Mouse (Mus musculus) left cerebral cortex, adult 8-10 months (tissue): ENCODE measurements around the gene 4930449I24Rik. TPM values are rescaled to one million over a fixed set of nuclear protein-coding genes. Genes with fewer than 3 reads are reported as not detected.
"Not testable (repeated sequence)": the region's sequence is repeated elsewhere in the genome, so short reads cannot be mapped to it uniquely, and the experiment has no call there.

ENCODE experiments used
- DNase-seq, 2 experiments: peaks; one replicate each; pipeline ENCODE4 v3.0.0; 2022; ENCODE audit warnings: low spot score in 2 of 2
- total RNA-seq, 4 experiments: library from RNA; stranded (reverse); gene quantifications; 2 replicates each; pipeline ENCODE4 v1.2.4; 2022

The 4930449I24Rik gene
- not detected for total RNA-seq

GRCm38 (mm10) chr5:146502099-146502498 is at the start of gene 4930449I24Rik:
Gene 4930449I24Rik, plus strand, starts transcription at chr5:146502399.
- not testable (repeated sequence) for DNase-seq

- peak in 1 of 2 experiments; percentile 62 for DNase-seq
These were observed 48.6 kb upstream of the 4930449I24Rik start for GRCm38 (mm10) chr5:146453556-146453955.

GRCm38 (mm10) chr5:146461612-146462011 is 40.6 kb upstream of the 4930449I24Rik start:
- no peak for DNase-seq

- no peak for DNase-seq
These were observed 35.5 kb upstream of the 4930449I24Rik start for GRCm38 (mm10) chr5:146466663-146467062.

GRCm38 (mm10) chr5:146468311-146468710 is 33.9 kb upstream of the 4930449I24Rik start:
- no peak for DNase-seq

- no peak for DNase-seq
These were observed 31.4 kb upstream of the 4930449I24Rik start for GRCm38 (mm10) chr5:146470821-146471220.

- DNase-seq = no peak
These were observed 30.9 kb upstream of the 4930449I24Rik start for GRCm38 (mm10) chr5:146471311-146471710.

GRCm38 (mm10) chr5:146471821-146472220 is 30.4 kb upstream of the 4930449I24Rik start:
- DNase-seq = no peak

- DNase-seq = peak in 1 of 2 experiments; percentile 34
These were observed 22.6 kb upstream of the 4930449I24Rik start for GRCm38 (mm10) chr5:146479564-146479963.

GRCm38 (mm10) chr5:146481665-146482064 is 20.5 kb upstream of the 4930449I24Rik start, which contains the start of gene Gm6408:
Gene Gm6408, plus strand, starts transcription at chr5:146481965.
- DNase-seq = not testable (repeated sequence)

GRCm38 (mm10) chr5:146488959-146489358 is 13.2 kb upstream of the 4930449I24Rik start:
- DNase-seq = peak in 1 of 2 experiments; percentile 24

- not testable (repeated sequence) for DNase-seq
These were observed 11.1 kb upstream of the 4930449I24Rik start, which contains the start of gene Gm6370 for GRCm38 (mm10) chr5:146491063-146491462. Gene Gm6370, plus strand, starts transcription at chr5:146491363.

GRCm38 (mm10) chr5:146513823-146514222 is 11.6 kb downstream of the 4930449I24Rik start, which contains the start of gene Gm3402:
Gene Gm3402, plus strand, starts transcription at chr5:146514123.
- not testable (repeated sequence) for DNase-seq

GRCm38 (mm10) chr5:146525501-146525900 is 23.3 kb downstream of the 4930449I24Rik start, which contains the start of gene Gm3404:
Gene Gm3404, plus strand, starts transcription at chr5:146525801.
- DNase-seq = not testable (repeated sequence)

- not testable (repeated sequence) for DNase-seq
These were observed 35.1 kb downstream of the 4930449I24Rik start, which contains the start of gene Gm3409 for GRCm38 (mm10) chr5:146537347-146537746. Gene Gm3409, plus strand, starts transcription at chr5:146537647.

Other genes with a start within 250 kb of the 4930449I24Rik start
- gene Wasf3, start 117.4 kb upstream of the 4930449I24Rik start, total RNA-seq = 10 to 100 TPM; 88.1 to 97.5 (median 90.3) TPM
- gene Gm6408, start 20.4 kb upstream of the 4930449I24Rik start, total RNA-seq = not detected
- not detected for gene Gm6370, start 11.0 kb upstream of the 4930449I24Rik start, total RNA-seq
- gene Gm3402, start 11.7 kb downstream of the 4930449I24Rik start, total RNA-seq = not detected
- not detected for gene Gm3404, start 23.4 kb downstream of the 4930449I24Rik start, total RNA-seq
- not detected for gene Gm3409, start 35.2 kb downstream of the 4930449I24Rik start, total RNA-seq
- not detected for gene Gm3415, start 53.7 kb downstream of the 4930449I24Rik start, total RNA-seq
- 10 to 100 TPM; 32.3 to 35.0 (median 32.8) TPM for gene Gpr12, start 82.8 kb downstream of the 4930449I24Rik start, total RNA-seq